Mouse (Mus musculus) cortical plate, adult 2 months (tissue): ENCODE data around the gene Fbxo24. TPM values are rescaled to one million over a fixed set of nuclear protein-coding genes. Genes with fewer than 3 reads are reported as not detected.

Source experiments
- H3K27ac ChIP-seq: fragments of 200-500 bp; 2 replicates; pipeline ENCODE4 v1.5.1; 2012; ENCODE audit warnings: low read length, control low read depth, inconsistent platforms; ENCODE audit not compliant: insufficient read depth
- H3K4me1 ChIP-seq: fragments of 200-500 bp; 2 replicates; pipeline ENCODE4 v1.6.1; 2011; ENCODE audit warnings: low read length; ENCODE audit not compliant: control insufficient read depth, insufficient read depth
- H3K4me3 ChIP-seq: fragments of 200-500 bp; 2 replicates; pipeline ENCODE4 v1.5.1; 2011; ENCODE audit warnings: mild to moderate bottlenecking, low read length, control low read depth; ENCODE audit not compliant: insufficient read depth
- CTCF ChIP-seq: fragments of 200-500 bp; IDR thresholded peaks from 2 replicates; pipeline ENCODE4 v1.5.1; 2011; ENCODE audit warnings: mild to moderate bottlenecking, control low read depth, low read length; ENCODE audit not compliant: insufficient read depth; ENCODE audit errors: extremely low read depth
- POLR2A ChIP-seq: fragments of 200-500 bp; IDR thresholded peaks from 2 replicates; pipeline ENCODE4 v1.6.1; 2011; ENCODE audit warnings: mild to moderate bottlenecking, low read length, control low read depth; ENCODE audit not compliant: insufficient read depth; ENCODE audit errors: extremely low read depth
- polyA plus RNA-seq: library from polyadenylated mRNA; depleted of rRNA; stranded (reverse); fragments of >200 nt; gene quantifications from 2 replicates; pipeline ENCODE4 v1.2.3, GENCODE M21; 2012

The Fbxo24 gene
- polyA plus RNA-seq, 1 experiment = 0.29 TPM

GRCm38 (mm10) chr5:137596601-137597261, 32.1 kb downstream of the Fbxo24 start:
- no peak for TF ChIP-seq POLR2A
- Histone ChIP-seq H3K4me3 (no peak overlapping the region; the same call in 1 of the 2 replicates), H3K4me1 (peaks cover 4% of the 10 kb centered on the region), H3K27ac (no peak overlapping the region)

GRCm38 (mm10) chr5:137595921-137596320, 32.9 kb downstream of the Fbxo24 start:
- no peak for TF ChIP-seq POLR2A
- peaks cover 4% of the 10 kb centered on the region for H3K4me1 ChIP-seq
- H3K27ac ChIP-seq = no peak overlapping the region
- no peak overlapping the region for H3K4me3 ChIP-seq

DNA sequence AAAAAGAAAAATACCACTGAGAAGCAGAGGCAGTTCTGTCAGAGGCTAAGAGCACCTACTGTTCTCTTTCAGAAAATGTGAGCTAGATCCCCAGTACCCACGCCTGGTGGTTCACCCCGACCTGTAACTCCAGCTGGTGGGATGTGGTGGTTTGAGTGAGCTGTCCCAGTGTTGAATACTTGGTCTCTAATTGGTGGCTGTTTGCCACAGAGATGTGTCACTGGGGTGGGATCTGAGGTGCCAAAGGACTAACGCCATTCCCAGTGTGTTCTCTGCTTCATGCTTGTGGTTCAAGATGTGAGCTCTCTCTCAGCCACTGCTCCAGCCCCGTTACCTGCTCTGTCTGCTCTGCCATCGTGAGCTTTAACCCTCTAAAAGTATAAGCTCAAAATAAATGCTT, 38.3 kb downstream of the Fbxo24 start:
- Histone ChIP-seq H3K27ac (no peak overlapping the region), H3K4me1 (no peaks in the 10 kb centered on the region), H3K4me3 (no peak overlapping the region)
- TF ChIP-seq POLR2A (no peak), CTCF (no peak)

DNA sequence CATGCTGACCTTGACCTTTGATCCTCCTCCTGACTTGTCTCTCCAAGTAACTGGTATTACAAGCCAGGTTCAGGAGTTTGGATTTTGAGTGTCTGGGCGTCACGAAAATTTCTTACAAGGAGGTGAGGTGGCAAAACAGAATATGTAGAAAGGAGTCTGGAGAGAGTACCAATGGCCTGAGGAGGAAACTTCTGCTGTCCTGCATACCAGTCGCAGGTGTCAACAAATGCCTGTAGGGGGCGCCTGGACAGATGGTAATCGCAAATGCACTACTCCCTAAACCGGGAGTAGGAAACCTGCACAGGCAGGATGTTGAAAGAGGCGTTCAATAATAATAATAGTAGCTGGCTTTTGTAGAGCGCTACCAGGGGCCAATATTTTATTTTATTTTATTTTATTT, 43.8 kb downstream of the Fbxo24 start:
- TF ChIP-seq POLR2A (no peak), CTCF (peak; percentile 56)
- Histone ChIP-seq H3K4me3 (no peak overlapping the region), H3K27ac (no peak overlapping the region), H3K4me1 (no peaks in the 10 kb centered on the region)

GRCm38 (mm10) chr5:137583670-137584169, 45.1 kb downstream of the Fbxo24 start:
- Histone ChIP-seq H3K27ac (no peak overlapping the region), H3K4me1 (no peaks in the 10 kb centered on the region), H3K4me3 (peak overlapping the region; percentile 16)
- TF ChIP-seq CTCF = no peak
- TF ChIP-seq POLR2A = no peak; the same call in 1 of the 2 replicates

GRCm38 (mm10) chr5:137582702-137583101, 46.1 kb downstream of the Fbxo24 start:
- Histone ChIP-seq H3K4me1 (no peaks in the 10 kb centered on the region), H3K27ac (no peak overlapping the region), H3K4me3 (no peak overlapping the region)
- TF ChIP-seq POLR2A (no peak), CTCF (no peak)

- TF ChIP-seq POLR2A (no peak), CTCF (no peak)
- H3K4me1 ChIP-seq = no peaks in the 10 kb centered on the region
Observed at GRCm38 (mm10) chr5:137580246-137580645, 48.6 kb downstream of the Fbxo24 start.

GRCm38 (mm10) chr5:137574470-137574901, 54.3 kb downstream of the Fbxo24 start:
- Histone ChIP-seq H3K4me1 (no peaks in the 10 kb centered on the region; the same call in 1 of the 2 replicates), H3K27ac (no peak overlapping the region), H3K4me3 (peak overlapping the region; percentile 70)
- TF ChIP-seq POLR2A (peak; percentile 49; the same call in 1 of the 2 replicates), CTCF (0 out of 2 replicates have a peak, but pooled peaks have one; percentile 7)

More at GRCm38 (mm10) chr5:137580246-137580645, 48.6 kb downstream of the Fbxo24 start:
- no peak overlapping the region for H3K4me3 ChIP-seq
- H3K27ac ChIP-seq = no peak overlapping the region

- Histone ChIP-seq H3K27ac (no peak overlapping the region), H3K4me1 (no peaks in the 10 kb centered on the region; the same call in 1 of the 2 replicates), H3K4me3 (no peak overlapping the region)
- no peak for TF ChIP-seq POLR2A
Observed at GRCm38 (mm10) chr5:137570691-137571586, 57.9 kb downstream of the Fbxo24 start.
